Mouse (Mus musculus): ENCODE results near the gene Nf2. TPM values are rescaled to one million over a fixed set of nuclear protein-coding genes. Genes with fewer than 3 reads are reported as not detected.

Gene Nf2
- polyA plus RNA-seq, 1 experiment, result 96.3 TPM

DNA sequence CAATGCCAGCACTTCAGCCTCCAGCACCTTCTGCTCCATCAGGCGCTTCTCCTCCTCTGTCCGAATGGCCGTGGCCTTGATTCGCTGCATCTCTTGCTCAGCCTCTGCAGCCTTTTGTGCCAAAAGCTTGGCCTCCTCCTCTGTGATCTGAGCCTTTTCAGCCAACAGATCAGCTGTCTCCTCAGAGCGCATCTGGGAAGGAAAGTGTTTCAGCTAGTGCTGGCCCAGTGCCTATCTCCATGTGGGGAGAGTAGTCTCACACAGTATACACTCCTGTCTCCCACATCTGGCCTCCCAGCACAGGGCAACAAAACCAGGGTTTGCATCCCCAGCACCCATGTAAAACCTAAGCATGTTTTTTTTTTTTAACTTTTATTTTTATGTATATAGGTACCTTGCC is 59.6 kb downstream of the Nf2 start:
- TF ChIP-seq POLR2A (IDR thresholded peaks at IDR 0.05; ENCODE audit: borderline replicate concordance, extremely low read depth, insufficient read depth, insufficient read length, poor library complexity, severe bottlenecking) (no peak), CTCF (IDR thresholded peaks at IDR 0.05; ENCODE audit: borderline replicate concordance, extremely low read depth, insufficient read depth, insufficient read length) (no peak)
- DNase-seq (ENCODE audit: low read depth), result no peak

DNA sequence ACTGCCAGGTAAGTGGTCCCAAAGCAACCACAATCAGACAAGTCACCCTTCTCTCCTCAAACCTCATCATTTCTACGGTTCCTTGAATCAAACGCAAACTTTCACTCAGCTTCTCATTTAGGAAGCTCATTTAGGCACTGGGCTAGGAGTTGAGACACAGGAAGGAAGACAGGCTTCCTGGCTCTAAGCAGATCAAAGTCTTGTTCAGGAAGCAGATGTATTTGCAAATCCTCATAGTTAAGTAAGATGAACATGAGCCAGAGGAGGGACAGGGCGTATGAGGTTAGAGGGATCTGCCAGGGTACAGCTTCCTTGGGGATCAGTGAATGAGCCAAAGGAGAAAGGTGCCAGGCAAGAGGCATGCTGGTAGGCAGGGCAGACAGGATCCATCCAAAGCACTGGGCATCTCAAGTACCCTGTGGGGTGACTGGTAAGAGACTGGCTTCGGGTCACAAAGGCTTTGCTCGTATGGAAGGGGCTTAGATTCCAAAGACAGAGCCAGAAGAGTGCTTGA is 64.7 kb downstream of the Nf2 start:
- no peak for DNase-seq (ENCODE audit: low read depth)
- TF ChIP-seq POLR2A (IDR thresholded peaks at IDR 0.05; ENCODE audit: borderline replicate concordance, extremely low read depth, insufficient read depth, insufficient read length, poor library complexity, severe bottlenecking) (no peak), CTCF (IDR thresholded peaks at IDR 0.05; ENCODE audit: borderline replicate concordance, extremely low read depth, insufficient read depth, insufficient read length) (no peak)

- TF ChIP-seq CTCF (IDR thresholded peaks at IDR 0.05; ENCODE audit: borderline replicate concordance, extremely low read depth, insufficient read depth, insufficient read length), result no peak
- TF ChIP-seq POLR2A (IDR thresholded peaks at IDR 0.05; ENCODE audit: borderline replicate concordance, extremely low read depth, insufficient read depth, insufficient read length, poor library complexity, severe bottlenecking), result no peak
- DNase-seq (ENCODE audit: low read depth), result no peak
These were observed 66.2 kb downstream of the Nf2 start for GRCm38 (mm10) chr11:4783116-4783515.

GRCm38 (mm10) chr11:4780927-4781326 is 68.4 kb downstream of the Nf2 start:
- TF ChIP-seq POLR2A (IDR thresholded peaks at IDR 0.05; ENCODE audit: borderline replicate concordance, extremely low read depth, insufficient read depth, insufficient read length, poor library complexity, severe bottlenecking), result no peak
- TF ChIP-seq CTCF (IDR thresholded peaks at IDR 0.05; ENCODE audit: borderline replicate concordance, extremely low read depth, insufficient read depth, insufficient read length), result no peak
- no peak for DNase-seq (ENCODE audit: low read depth)

- TF ChIP-seq CTCF (IDR thresholded peaks at IDR 0.05; ENCODE audit: borderline replicate concordance, extremely low read depth, insufficient read depth, insufficient read length) (peak; percentile 73), POLR2A (IDR thresholded peaks at IDR 0.05; ENCODE audit: borderline replicate concordance, extremely low read depth, insufficient read depth, insufficient read length, poor library complexity, severe bottlenecking) (no peak)
- DNase-seq (ENCODE audit: low read depth), result peak; percentile 68
These were observed 76.4 kb downstream of the Nf2 start for GRCm38 (mm10) chr11:4772925-4773324.

DNA sequence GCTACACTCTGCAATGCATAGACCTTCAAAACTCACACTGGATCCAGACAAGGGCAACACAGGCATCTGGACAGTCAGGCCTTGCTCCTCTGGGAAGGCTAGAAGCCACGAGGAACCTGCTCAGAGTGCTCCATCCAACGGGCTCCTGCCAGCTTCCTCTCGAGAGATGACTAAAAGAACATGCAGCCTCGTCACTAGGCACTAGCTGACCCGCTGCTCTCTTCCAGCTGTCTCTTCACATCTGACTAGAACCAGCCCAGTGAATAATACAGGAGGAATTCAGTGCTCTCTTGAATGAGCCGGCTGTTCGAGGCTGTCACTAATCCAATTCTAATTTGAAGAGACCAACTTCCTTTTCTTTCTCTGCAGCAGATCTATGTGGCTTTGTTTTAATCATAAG is 77.6 kb downstream of the Nf2 start:
- DNase-seq (ENCODE audit: low read depth), result no peak
- TF ChIP-seq CTCF (IDR thresholded peaks at IDR 0.05; ENCODE audit: borderline replicate concordance, extremely low read depth, insufficient read depth, insufficient read length) (no peak), POLR2A (IDR thresholded peaks at IDR 0.05; ENCODE audit: borderline replicate concordance, extremely low read depth, insufficient read depth, insufficient read length, poor library complexity, severe bottlenecking) (no peak)

DNA sequence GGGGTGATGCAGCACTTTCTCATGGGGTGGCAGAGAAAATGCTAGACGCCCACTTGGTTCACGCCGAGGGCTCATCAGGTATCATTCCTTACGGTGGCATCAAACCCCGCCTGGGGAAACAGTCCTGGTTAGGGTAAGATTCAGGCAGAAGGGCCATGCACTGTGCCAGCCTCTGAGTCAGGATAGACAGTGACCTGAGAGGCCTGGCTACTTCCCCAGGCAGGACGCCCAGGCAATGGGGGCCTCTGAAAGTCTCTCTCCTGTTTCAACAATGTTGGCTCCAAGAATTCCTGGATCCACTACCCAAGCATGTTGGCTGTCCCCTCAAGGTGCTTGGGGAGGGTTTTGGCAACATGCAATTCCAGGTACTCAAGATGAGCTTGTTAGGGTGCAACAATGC is 79.5 kb downstream of the Nf2 start:
- no peak for DNase-seq (ENCODE audit: low read depth)
- TF ChIP-seq CTCF (IDR thresholded peaks at IDR 0.05; ENCODE audit: borderline replicate concordance, extremely low read depth, insufficient read depth, insufficient read length) (no peak), POLR2A (IDR thresholded peaks at IDR 0.05; ENCODE audit: borderline replicate concordance, extremely low read depth, insufficient read depth, insufficient read length, poor library complexity, severe bottlenecking) (no peak)

DNA sequence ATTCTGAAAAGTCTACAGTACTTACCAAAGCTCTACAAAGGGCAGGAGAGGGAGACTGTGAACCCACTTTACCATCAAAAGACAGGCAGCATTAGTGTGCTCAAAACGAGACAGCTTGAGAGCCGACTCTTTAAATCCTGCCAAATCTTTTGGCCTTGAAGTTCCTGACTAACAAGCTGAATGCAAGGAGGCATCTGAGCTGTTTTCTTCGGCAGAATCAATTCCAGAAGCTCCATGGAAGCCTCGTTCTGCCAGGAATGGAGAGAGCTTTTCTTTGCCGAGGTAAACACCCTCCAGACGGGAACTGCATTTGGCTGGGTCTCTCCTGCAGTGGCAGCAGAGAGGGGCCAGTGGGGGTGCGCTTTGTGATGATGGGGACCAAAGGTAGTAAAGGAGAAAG is 80.0 kb downstream of the Nf2 start:
- TF ChIP-seq POLR2A (IDR thresholded peaks at IDR 0.05; ENCODE audit: borderline replicate concordance, extremely low read depth, insufficient read depth, insufficient read length, poor library complexity, severe bottlenecking) (no peak), CTCF (IDR thresholded peaks at IDR 0.05; ENCODE audit: borderline replicate concordance, extremely low read depth, insufficient read depth, insufficient read length) (no peak)
- DNase-seq (ENCODE audit: low read depth), result peak; percentile 74

GRCm38 (mm10) chr11:4768399-4768798 is 80.9 kb downstream of the Nf2 start:
- no peak for DNase-seq (ENCODE audit: low read depth)
- TF ChIP-seq CTCF (IDR thresholded peaks at IDR 0.05; ENCODE audit: borderline replicate concordance, extremely low read depth, insufficient read depth, insufficient read length) (no peak), POLR2A (IDR thresholded peaks at IDR 0.05; ENCODE audit: borderline replicate concordance, extremely low read depth, insufficient read depth, insufficient read length, poor library complexity, severe bottlenecking) (no peak)

DNA sequence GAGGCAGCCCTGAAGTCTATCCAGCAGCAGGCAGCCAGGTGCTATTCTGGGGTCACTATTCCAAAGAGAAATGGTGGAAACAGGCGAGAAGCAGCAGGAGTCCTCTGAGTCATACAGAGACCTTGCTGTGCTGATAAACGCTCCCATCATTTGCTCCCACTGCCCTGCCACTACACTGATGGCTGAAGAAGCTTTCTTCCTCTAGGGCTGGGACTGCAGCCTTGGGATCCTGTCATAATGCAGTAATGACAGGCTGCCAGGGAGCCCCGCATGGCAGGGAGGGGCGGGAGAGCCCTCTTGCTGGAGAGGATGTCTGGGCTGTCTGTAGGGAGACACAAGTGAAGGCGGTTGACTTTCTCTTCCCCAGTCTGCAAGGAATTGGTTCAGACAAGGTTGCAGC is 84.9 kb downstream of the Nf2 start:
- TF ChIP-seq POLR2A (IDR thresholded peaks at IDR 0.05; ENCODE audit: borderline replicate concordance, extremely low read depth, insufficient read depth, insufficient read length, poor library complexity, severe bottlenecking) (no peak), CTCF (IDR thresholded peaks at IDR 0.05; ENCODE audit: borderline replicate concordance, extremely low read depth, insufficient read depth, insufficient read length) (no peak)
- peak; percentile 28 for DNase-seq (ENCODE audit: low read depth)

GRCm38 (mm10) chr11:4763631-4764030 is 85.7 kb downstream of the Nf2 start:
- TF ChIP-seq CTCF (IDR thresholded peaks at IDR 0.05; ENCODE audit: borderline replicate concordance, extremely low read depth, insufficient read depth, insufficient read length) (no peak), POLR2A (IDR thresholded peaks at IDR 0.05; ENCODE audit: borderline replicate concordance, extremely low read depth, insufficient read depth, insufficient read length, poor library complexity, severe bottlenecking) (no peak)
- no peak for DNase-seq (ENCODE audit: low read depth)

GRCm38 (mm10) chr11:4762511-4762910 is 86.8 kb downstream of the Nf2 start:
- TF ChIP-seq POLR2A (IDR thresholded peaks at IDR 0.05; ENCODE audit: borderline replicate concordance, extremely low read depth, insufficient read depth, insufficient read length, poor library complexity, severe bottlenecking) (no peak), CTCF (IDR thresholded peaks at IDR 0.05; ENCODE audit: borderline replicate concordance, extremely low read depth, insufficient read depth, insufficient read length) (no peak)
- DNase-seq (ENCODE audit: low read depth), result no peak

Measured in brain, embryonic 14.5 days (tissue).